Mouse (Mus musculus) MEL (cell line): ENCODE measurements around the gene Cntnap5b. TPM values are rescaled to one million over a fixed set of nuclear protein-coding genes. Genes with fewer than 3 reads are reported as not detected.

Experiments
- DNase-seq: peaks from one replicate; pipeline ENCODE4 v3.0.0; 2011; ENCODE audit warnings: low read depth, low spot score
- H3K27ac ChIP-seq: 2 replicates; pipeline ENCODE4 v1.5.1; 2012; ENCODE audit warnings: low read depth, mild to moderate bottlenecking, control low read depth, low read length, moderate library complexity; ENCODE audit not compliant: control insufficient read depth
- H3K27me3 ChIP-seq, 2 experiments: fragments of 150-350 bp in 1 of 2; sonication (generic) in 1 of 2; 2 replicates each; pipeline ENCODE4 v1.6.1; 2012; ENCODE audit warnings: low read length in 2 of 2, mild to moderate bottlenecking in 2 of 2, improper control_type of control experiment in 1 of 2, moderate library complexity in 1 of 2; ENCODE audit not compliant: insufficient read depth in 2 of 2, control insufficient read depth in 1 of 2
- H3K36me3 ChIP-seq, 2 experiments: 2 replicates each; pipeline ENCODE4 v1.6.1; 2012 to 2014; ENCODE audit warnings: low read length in 2 of 2, improper control_type of control experiment in 1 of 2, inconsistent platforms in 1 of 2, mild to moderate bottlenecking in 1 of 2; ENCODE audit not compliant: insufficient read depth in 2 of 2, control insufficient read depth in 1 of 2
- H3K4me1 ChIP-seq, 2 experiments: fragments of 150-350 bp in 1 of 2; sonication (generic) in 1 of 2; 2 replicates each; pipeline ENCODE4 v1.6.1; 2012; ENCODE audit warnings: low read length in 2 of 2, improper control_type of control experiment in 1 of 2, mild to moderate bottlenecking in 1 of 2; ENCODE audit not compliant: insufficient read depth in 2 of 2, control insufficient read depth in 1 of 2
- H3K4me3 ChIP-seq, 2 experiments: fragments of 150-350 bp in 1 of 2; sonication (generic) in 1 of 2; 2 replicates each; pipeline ENCODE4 v1.5.1; 2012; ENCODE audit warnings: low read depth in 2 of 2, low read length in 2 of 2, mild to moderate bottlenecking in 2 of 2, moderate library complexity in 2 of 2, control low read depth in 1 of 2, improper control_type of control experiment in 1 of 2; ENCODE audit not compliant: control insufficient read depth in 1 of 2, insufficient read depth in 1 of 2
- H3K79me2 ChIP-seq: 2 replicates; pipeline ENCODE4 v1.6.1; 2012; ENCODE audit warnings: mild to moderate bottlenecking, low read length, moderate library complexity; ENCODE audit not compliant: control insufficient read depth, poor library complexity, insufficient read depth
- H3K9ac ChIP-seq: 2 replicates; pipeline ENCODE4 v1.6.1; 2012; ENCODE audit warnings: low read depth, mild to moderate bottlenecking, control low read depth, low read length, moderate library complexity; ENCODE audit not compliant: control insufficient read depth, poor library complexity, severe bottlenecking
- H3K9me3 ChIP-seq: fragments of 150-350 bp; sonication (generic); replicated peaks from 2 replicates; pipeline ENCODE4 v1.6.1; 2012; ENCODE audit warnings: mild to moderate bottlenecking, low read length, improper control_type of control experiment, moderate library complexity; ENCODE audit not compliant: insufficient read depth
- BHLHE40 ChIP-seq: IDR thresholded peaks from 2 replicates; pipeline ENCODE4 v1.6.1; 2012; ENCODE audit warnings: low read depth, mild to moderate bottlenecking, inconsistent platforms, low read length, improper control_type of control experiment, borderline replicate concordance
- CHD2 ChIP-seq: IDR thresholded peaks from 2 replicates; pipeline ENCODE4 v1.6.1; 2011; ENCODE audit warnings: low read length, improper control_type of control experiment
- E2F4 ChIP-seq: IDR thresholded peaks from 2 replicates; pipeline ENCODE4 v1.6.1; 2011; ENCODE audit warnings: low read depth, low read length, improper control_type of control experiment, borderline replicate concordance
- ELF1 ChIP-seq: IDR thresholded peaks from 2 replicates; pipeline ENCODE4 v1.6.1; 2014; ENCODE audit warnings: low read depth, mild to moderate bottlenecking, inconsistent platforms, low read length, improper control_type of control experiment, moderate library complexity
- ETS1 ChIP-seq: IDR thresholded peaks from 2 replicates; pipeline ENCODE4 v1.6.1; 2012; ENCODE audit warnings: low read depth, mild to moderate bottlenecking, inconsistent platforms, low read length, improper control_type of control experiment, moderate library complexity
- GABPA ChIP-seq: IDR thresholded peaks from 2 replicates; pipeline ENCODE4 v1.6.1; 2012; ENCODE audit warnings: low read depth, mild to moderate bottlenecking, inconsistent platforms, low read length, improper control_type of control experiment, moderate library complexity
- HCFC1 ChIP-seq: IDR thresholded peaks from 2 replicates; pipeline ENCODE4 v1.6.1; 2012; ENCODE audit warnings: low read depth, mild to moderate bottlenecking, inconsistent platforms, low read length, improper control_type of control experiment, moderate library complexity
- JUND ChIP-seq: IDR thresholded peaks from 2 replicates; pipeline ENCODE4 v1.6.1; 2011; ENCODE audit warnings: low read depth, mild to moderate bottlenecking, improper control_type of control experiment, low read length
- MAFK ChIP-seq: IDR thresholded peaks from 2 replicates; pipeline ENCODE4 v1.6.1; 2011; ENCODE audit warnings: low read depth, mild to moderate bottlenecking, low read length, improper control_type of control experiment, borderline replicate concordance
- MAX ChIP-seq: IDR thresholded peaks from 2 replicates; pipeline ENCODE4 v1.6.1; 2011; ENCODE audit warnings: low read length, improper control_type of control experiment
- MEF2A ChIP-seq: IDR thresholded peaks from 2 replicates; pipeline ENCODE4 v1.6.1; 2014; ENCODE audit warnings: low read depth, mild to moderate bottlenecking, inconsistent platforms, low read length, improper control_type of control experiment; ENCODE audit not compliant: poor library complexity, insufficient replicate concordance, severe bottlenecking; ENCODE audit errors: extremely low read depth
- MYB ChIP-seq: IDR thresholded peaks from 2 replicates; pipeline ENCODE4 v1.6.1; 2011; ENCODE audit warnings: mild to moderate bottlenecking, low read depth, low read length, improper control_type of control experiment
- NRF1 ChIP-seq: IDR thresholded peaks from 2 replicates; pipeline ENCODE4 v1.6.1; 2014; ENCODE audit warnings: low read depth, mild to moderate bottlenecking, inconsistent platforms, low read length, improper control_type of control experiment, moderate library complexity; ENCODE audit not compliant: poor library complexity, insufficient read depth, severe bottlenecking
- POLR2A ChIP-seq, 2 experiments: IDR thresholded peaks; 2 replicates each; pipeline ENCODE4 v1.6.1; 2011 to 2012; ENCODE audit warnings: low read length in 2 of 2, mild to moderate bottlenecking in 2 of 2, control low read depth in 1 of 2, improper control_type of control experiment in 1 of 2, low read depth in 1 of 2, moderate library complexity in 1 of 2; ENCODE audit not compliant: control insufficient read depth in 1 of 2, insufficient read depth in 1 of 2, poor library complexity in 1 of 2
- POLR2AphosphoS5 ChIP-seq: IDR thresholded peaks from 2 replicates; pipeline ENCODE4 v1.6.1; 2012; ENCODE audit warnings: low read depth, borderline replicate concordance, mild to moderate bottlenecking, inconsistent platforms, low read length, moderate library complexity, mixed read lengths
- SMC3 ChIP-seq: IDR thresholded peaks from 2 replicates; pipeline ENCODE4 v1.6.1; 2011; ENCODE audit warnings: low read depth, low read length, improper control_type of control experiment
- TAL1 ChIP-seq: IDR thresholded peaks from 2 replicates; pipeline ENCODE4 v1.6.1; 2012; ENCODE audit warnings: mild to moderate bottlenecking, inconsistent platforms, low read length, moderate library complexity, mixed read lengths
- TBP ChIP-seq: IDR thresholded peaks from 2 replicates; pipeline ENCODE4 v1.8.0; 2011; ENCODE audit warnings: low read depth, low read length, improper control_type of control experiment
- UBTF ChIP-seq: IDR thresholded peaks from 2 replicates; pipeline ENCODE4 v1.6.1; 2012; ENCODE audit warnings: low read depth, mild to moderate bottlenecking, inconsistent platforms, low read length, improper control_type of control experiment, moderate library complexity, borderline replicate concordance; ENCODE audit not compliant: insufficient read depth
- USF1 ChIP-seq: IDR thresholded peaks from 2 replicates; pipeline ENCODE4 v1.6.1; 2014; ENCODE audit warnings: low read depth, mild to moderate bottlenecking, inconsistent platforms, low read length, improper control_type of control experiment, moderate library complexity
- USF2 ChIP-seq, 2 experiments: IDR thresholded peaks; 2 replicates each; pipeline ENCODE4 v1.6.1; 2011 to 2012; ENCODE audit warnings: improper control_type of control experiment in 2 of 2, low read length in 2 of 2, borderline replicate concordance in 1 of 2, inconsistent platforms in 1 of 2, low read depth in 1 of 2, mild to moderate bottlenecking in 1 of 2; ENCODE audit not compliant: insufficient read depth in 1 of 2
- ZMIZ1 ChIP-seq: IDR thresholded peaks from 2 replicates; pipeline ENCODE4 v1.6.1; 2012; ENCODE audit warnings: low read depth, mild to moderate bottlenecking, inconsistent platforms, low read length, improper control_type of control experiment, moderate library complexity
- polyA plus RNA-seq, 2 experiments: library from polyadenylated mRNA; stranded (reverse) in 1 of 2; unstranded in 1 of 2; fragments of >175 nt in 1 of 2; fragments of >200 nt in 1 of 2; gene quantifications; 2 replicates each; pipeline versions ENCODE4 v1.2.1 to v1.2.4; 2012; ENCODE audit warnings: low replicate concordance in 2 of 2, low read depth in 1 of 2; ENCODE audit not compliant: insufficient read length in 2 of 2, insufficient read depth in 1 of 2, missing spikeins in 1 of 2
- total RNA-seq: library from RNA; depleted of rRNA; stranded (reverse); fragments of 300-350 nt; gene quantifications from 2 replicates; pipeline ENCODE4 v1.2.3, GENCODE M21; 2012

The Cntnap5b gene
- total and polyA plus RNA-seq, 3 experiments: not detected

DNA sequence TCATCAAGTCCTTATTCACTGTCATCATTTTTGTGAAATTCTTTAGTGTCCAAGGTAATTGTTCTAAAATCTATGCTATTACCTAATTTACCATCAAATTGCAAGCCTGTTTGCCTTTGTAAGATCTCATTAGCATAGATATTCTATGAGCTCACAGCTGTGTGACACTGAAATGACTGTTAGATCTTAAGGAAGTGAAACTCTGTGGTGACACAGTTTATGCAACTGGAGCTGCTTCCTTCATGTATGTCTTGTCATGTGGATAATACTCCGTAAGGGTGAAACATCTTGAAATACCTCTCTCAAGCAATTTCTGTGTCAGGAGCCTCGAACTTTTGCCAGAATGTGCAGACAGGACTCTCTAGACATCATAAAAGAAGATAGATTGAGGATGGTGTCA is 307.2 kb downstream of the Cntnap5b start:
- Histone ChIP-seq H3K4me3 (no peak overlapping the region), H3K4me1 (no peaks in the 10 kb centered on the region), H3K27ac (no peak overlapping the region), H3K36me3 (no peaks in the 10 kb centered on the region), H3K79me2 (no peaks in the 10 kb centered on the region), H3K9me3 (no peaks in the 10 kb centered on the region; the same call in 1 of the 2 replicates), H3K9ac (no peak overlapping the region), H3K27me3 (no peaks in the 10 kb centered on the region)
- no peak for DNase-seq
- no peak for TF ChIP-seq BHLHE40
- no peak for TF ChIP-seq USF1
- no peak for TF ChIP-seq E2F4
- TF ChIP-seq CHD2: no peak
- no peak for TF ChIP-seq ELF1
- no peak for TF ChIP-seq ETS1
- no peak for TF ChIP-seq MYB
- TF ChIP-seq NRF1: no peak
- TF ChIP-seq JUND: no peak
- TF ChIP-seq MAFK: no peak

DNA sequence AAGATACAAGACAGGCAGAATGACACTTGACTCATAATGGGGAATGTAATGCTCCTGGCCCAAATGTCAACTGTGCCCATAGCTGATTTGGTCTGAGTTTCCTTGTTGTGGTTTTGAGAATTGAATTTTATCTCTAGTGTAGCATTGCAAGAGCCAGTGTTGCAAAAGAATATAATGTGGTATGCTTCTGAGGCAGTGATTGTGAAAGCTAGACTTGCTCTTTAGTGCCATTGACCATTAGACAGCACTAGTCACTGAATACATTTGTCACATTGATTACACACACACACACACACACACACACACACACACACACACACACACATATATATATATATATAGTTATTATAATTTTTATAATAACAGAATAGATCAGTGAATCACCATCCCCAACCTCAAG is 328.0 kb downstream of the Cntnap5b start:
- Histone ChIP-seq H3K9me3 (no peaks in the 10 kb centered on the region; the same call in 1 of the 2 replicates), H3K36me3 (no peaks in the 10 kb centered on the region), H3K27ac (no peak overlapping the region), H3K79me2 (no peaks in the 10 kb centered on the region), H3K9ac (no peak overlapping the region), H3K27me3 (no peaks in the 10 kb centered on the region), H3K4me3 (no peak overlapping the region), H3K4me1 (no peaks in the 10 kb centered on the region)
- DNase-seq: no peak
- TF ChIP-seq MAX: no peak
- TF ChIP-seq TAL1: no peak
- no peak for TF ChIP-seq CHD2
- TF ChIP-seq ZMIZ1: no peak
- TF ChIP-seq POLR2A (IDR thresholded peaks at IDR 0.05; ENCODE audit: control insufficient read depth in 1 of 2, insufficient read depth in 1 of 2, low read depth in 1 of 2, low read length in 2 of 2, poor library complexity in 1 of 2): no peak
- TF ChIP-seq ELF1: no peak
- TF ChIP-seq HCFC1: no peak
- no peak for TF ChIP-seq SMC3
- no peak for TF ChIP-seq TBP
- no peak for TF ChIP-seq USF1
- TF ChIP-seq GABPA: no peak
- TF ChIP-seq USF2 (IDR thresholded peaks at IDR 0.05; ENCODE audit: borderline replicate concordance in 1 of 2, insufficient read depth in 1 of 2, low read depth in 1 of 2, low read length in 2 of 2): no peak
- TF ChIP-seq MAFK: no peak
- TF ChIP-seq UBTF: no peak
- TF ChIP-seq POLR2AphosphoS5: no peak
- no peak for TF ChIP-seq MEF2A
